Mouse (Mus musculus): ENCODE results near the gene Akap8. TPM values are rescaled to one million over a fixed set of nuclear protein-coding genes. Genes with fewer than 3 reads are reported as not detected.

Gene Akap8
- polyA plus RNA-seq (2014; fragmentation: Illumina TruSeq; extraction: RNeasy Lipid Tissue Mini Kit (QIAGEN cat#74804); ENCODE audit: low read depth, low replicate concordance), result 43.5 TPM

DNA sequence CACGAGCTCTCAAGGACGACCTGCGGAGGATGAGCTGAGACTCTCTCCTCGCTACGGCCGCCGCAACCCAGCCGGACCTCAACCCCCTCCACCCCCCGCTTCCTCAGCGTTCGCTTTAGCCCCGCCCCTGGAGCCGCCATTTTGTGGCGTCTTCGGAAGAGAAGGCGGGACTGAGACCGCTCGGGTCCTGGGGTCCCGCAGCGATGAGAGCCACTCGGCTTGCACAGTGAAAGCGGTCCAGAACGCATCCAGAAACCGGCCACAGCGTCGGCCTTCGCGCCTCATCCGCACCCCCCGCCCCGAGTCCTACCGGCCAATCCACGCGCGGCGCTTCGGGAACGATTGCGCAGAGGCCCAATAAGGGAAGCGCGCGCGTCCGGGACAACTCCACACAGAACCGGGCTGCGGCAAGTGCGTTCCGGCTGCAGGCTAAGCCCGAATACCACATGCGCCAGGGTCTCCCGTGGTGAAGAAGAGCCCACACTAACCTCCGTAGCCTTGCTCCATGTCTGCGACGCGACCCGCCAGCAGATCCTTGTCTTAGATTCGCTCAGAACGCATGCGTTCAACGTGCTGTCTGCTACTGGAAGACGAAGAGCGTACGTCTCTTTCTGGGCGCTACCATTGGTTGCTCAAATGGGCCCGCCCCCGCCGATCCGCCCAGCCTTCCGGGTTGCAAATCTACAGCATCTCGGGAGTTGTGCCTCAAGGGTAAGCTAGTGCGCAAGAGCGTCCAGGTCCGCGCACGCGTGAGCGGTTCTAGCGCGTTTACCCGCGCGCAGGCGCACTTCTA lies at the start of gene Akap8:
Gene Akap8, minus strand, starts transcription at position 642 of the 793 bp plus-strand sequence.

DNA sequence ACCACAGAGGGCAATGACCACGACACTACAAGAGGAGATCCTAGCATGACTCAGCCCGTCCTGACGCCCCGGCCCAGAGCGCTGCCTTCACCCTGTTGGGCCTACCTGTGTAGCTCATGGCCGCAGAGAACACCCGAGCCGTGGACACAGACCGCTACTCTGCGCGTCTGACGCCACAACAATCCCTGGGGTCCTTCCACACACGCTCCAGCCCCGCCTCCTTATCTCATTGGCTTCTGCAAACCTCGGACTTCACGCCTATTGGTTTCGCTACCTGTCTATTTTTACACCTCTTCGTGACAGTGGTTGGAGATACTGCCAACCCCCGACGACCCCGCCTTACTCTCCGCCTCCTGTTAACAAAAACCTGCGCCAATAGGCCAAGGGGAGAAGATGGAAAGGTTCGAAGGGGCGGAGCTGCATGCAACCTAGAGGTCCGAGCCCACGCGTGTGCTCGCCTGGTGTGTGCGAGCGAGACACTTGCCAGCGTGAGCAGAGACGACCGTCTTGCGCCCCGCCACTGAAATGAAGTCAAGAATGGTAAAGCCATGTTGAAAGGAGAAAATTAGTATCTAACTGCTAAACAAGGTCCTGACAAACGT lies 29.4 kb upstream of the Akap8 start, which contains the start of gene Akap8l:
Gene Akap8l, minus strand, starts transcription at position 226 of the 602 bp plus-strand sequence.

DNA sequence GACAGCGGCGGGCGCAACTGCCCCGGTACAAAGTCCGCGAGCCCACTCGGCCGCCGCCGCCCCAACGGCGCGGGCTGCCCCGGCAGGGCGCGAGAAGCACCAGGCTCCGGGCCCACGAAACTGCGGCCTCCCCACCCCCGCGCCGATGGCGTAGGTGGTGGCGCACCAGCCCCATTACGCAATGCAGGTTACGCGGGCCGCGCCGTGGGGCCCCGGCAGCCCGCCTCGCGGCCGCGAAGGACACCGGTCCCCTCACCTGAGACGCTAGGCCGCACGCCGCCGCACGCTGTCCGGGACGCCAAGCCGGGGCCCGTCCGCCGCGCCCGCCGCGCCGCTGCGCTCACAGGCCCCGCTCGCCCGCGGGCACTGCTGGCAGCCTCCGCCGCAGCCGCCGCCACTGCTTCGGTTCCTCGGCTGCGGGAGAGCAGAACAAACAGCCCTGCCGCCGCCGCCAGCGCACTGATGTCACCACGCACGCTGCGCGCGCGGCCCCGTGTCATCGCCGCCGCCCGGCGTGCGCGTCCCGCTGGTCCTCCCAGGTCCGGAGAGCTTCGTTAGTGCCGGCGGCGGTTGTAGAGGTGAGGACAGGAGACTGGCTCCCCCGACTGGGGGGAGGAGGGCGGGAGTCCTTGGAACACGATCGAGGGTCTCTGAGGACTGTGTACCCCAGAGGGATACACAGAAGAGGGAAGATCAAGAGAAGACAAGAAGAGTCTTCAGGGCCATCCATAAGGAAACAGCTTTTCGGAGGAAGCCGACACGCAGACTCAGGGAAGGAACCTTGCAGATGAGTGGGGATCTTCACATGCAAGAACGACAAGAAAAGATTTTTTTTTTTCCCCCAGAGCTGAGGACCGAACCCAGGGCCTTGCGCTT lies 36.5 kb downstream of the Akap8 start, which contains the start of gene Brd4:
Gene Brd4, minus strand, starts transcription at position 461 of the 876 bp plus-strand sequence.

Other genes with a start within 250 kb of the Akap8 start
- gene Notch3, start 154.4 kb downstream of the Akap8 start, polyA plus RNA-seq (2014; fragmentation: Illumina TruSeq; extraction: RNeasy Lipid Tissue Mini Kit (QIAGEN cat#74804); ENCODE audit: low read depth, low replicate concordance), result 0.07 TPM
- not detected for gene Ephx3, start 131.7 kb downstream of the Akap8 start, polyA plus RNA-seq (2014; fragmentation: Illumina TruSeq; extraction: RNeasy Lipid Tissue Mini Kit (QIAGEN cat#74804); ENCODE audit: low read depth, low replicate concordance)
- gene Brd4, start 36.5 kb downstream of the Akap8 start, polyA plus RNA-seq (2014; fragmentation: Illumina TruSeq; extraction: RNeasy Lipid Tissue Mini Kit (QIAGEN cat#74804); ENCODE audit: low read depth, low replicate concordance), result 12.1 TPM
- 55.1 TPM for gene Akap8l, start 29.4 kb upstream of the Akap8 start, polyA plus RNA-seq (2014; fragmentation: Illumina TruSeq; extraction: RNeasy Lipid Tissue Mini Kit (QIAGEN cat#74804); ENCODE audit: low read depth, low replicate concordance)
- 1.4 TPM for gene Wiz, start 68.2 kb upstream of the Akap8 start, polyA plus RNA-seq (2014; fragmentation: Illumina TruSeq; extraction: RNeasy Lipid Tissue Mini Kit (QIAGEN cat#74804); ENCODE audit: low read depth, low replicate concordance)
- gene Rasal3, start 82.3 kb upstream of the Akap8 start, polyA plus RNA-seq (2014; fragmentation: Illumina TruSeq; extraction: RNeasy Lipid Tissue Mini Kit (QIAGEN cat#74804); ENCODE audit: low read depth, low replicate concordance), result 1.0 TPM
- 0.18 TPM for gene Pglyrp2, start 102.9 kb upstream of the Akap8 start, polyA plus RNA-seq (2014; fragmentation: Illumina TruSeq; extraction: RNeasy Lipid Tissue Mini Kit (QIAGEN cat#74804); ENCODE audit: low read depth, low replicate concordance)
- 21.4 TPM for gene Cyp4f39, start 131.5 kb upstream of the Akap8 start, polyA plus RNA-seq (2014; fragmentation: Illumina TruSeq; extraction: RNeasy Lipid Tissue Mini Kit (QIAGEN cat#74804); ENCODE audit: low read depth, low replicate concordance)
- 0.13 TPM for gene Cyp4f17, start 184.8 kb upstream of the Akap8 start, polyA plus RNA-seq (2014; fragmentation: Illumina TruSeq; extraction: RNeasy Lipid Tissue Mini Kit (QIAGEN cat#74804); ENCODE audit: low read depth, low replicate concordance)
- 0.39 TPM for gene Cyp4f16, start 215.3 kb upstream of the Akap8 start, polyA plus RNA-seq (2014; fragmentation: Illumina TruSeq; extraction: RNeasy Lipid Tissue Mini Kit (QIAGEN cat#74804); ENCODE audit: low read depth, low replicate concordance)

Measured in testis, adult 10 weeks (tissue).